Mouse (Mus musculus): ENCODE data around the gene Spock2. TPM values are rescaled to one million over a fixed set of nuclear protein-coding genes. Genes with fewer than 3 reads are reported as not detected.

Gene Spock2
- total RNA-seq, 2 experiments from 2014 or later: 0.02 TPM; not detected in 1

Other genes starting within 250 kb of the Spock2 start
- gene Dnajb12, start 226.7 kb upstream of the Spock2 start, total RNA-seq (2015): 21.1 and 23.3 TPM in 2 replicates
- gene Dnajb12, start 226.7 kb upstream of the Spock2 start, total RNA-seq (2017): 19.3 and 20.2 TPM in 2 replicates
- 0.37 and 2.4 TPM in 2 replicates for gene Ddit4, start 154.4 kb upstream of the Spock2 start, total RNA-seq (2015)
- 0.41 and 0.42 TPM in 2 replicates for gene Ddit4, start 154.4 kb upstream of the Spock2 start, total RNA-seq (2017)
- 38.3 and 38.9 TPM in 2 replicates for gene Ascc1, start 103.4 kb upstream of the Spock2 start, total RNA-seq (2015)
- gene Ascc1, start 103.4 kb upstream of the Spock2 start, total RNA-seq (2017): 27.8 and 33.2 TPM in 2 replicates
- 54.5 and 55.9 TPM in 2 replicates for gene Anapc16, start 103.1 kb upstream of the Spock2 start, total RNA-seq (2015)
- gene Anapc16, start 103.1 kb upstream of the Spock2 start, total RNA-seq (2017): 32.6 and 35.1 TPM in 2 replicates
- gene Chst3, start 113.0 kb downstream of the Spock2 start, total RNA-seq (2015): not detected in 2 replicates
- gene Chst3, start 113.0 kb downstream of the Spock2 start, total RNA-seq (2017): not detected in 2 replicates
- gene Psap, start 171.4 kb downstream of the Spock2 start, total RNA-seq (2015): 173 and 221 TPM in 2 replicates
- gene Psap, start 171.4 kb downstream of the Spock2 start, total RNA-seq (2017): 222 and 258 TPM in 2 replicates
- 43.4 and 55.3 TPM in 2 replicates for gene Vsir, start 240.6 kb downstream of the Spock2 start, total RNA-seq (2015)
- gene Vsir, start 240.6 kb downstream of the Spock2 start, total RNA-seq (2017): 119 and 123 TPM in 2 replicates